Mouse (Mus musculus) testis, adult 2 months (tissue): ENCODE data around the gene Rubcnl.
A peak's percentile ranks its signal among the peaks of the same experiment; 100 is the strongest.

ENCODE experiments used
- CTCF ChIP-seq: fragments of 200-500 bp; IDR thresholded peaks from 2 replicates; pipeline ENCODE4 v1.5.1; 2012; ENCODE audit warnings: low read depth, mild to moderate bottlenecking, inconsistent platforms, low read length, moderate library complexity; ENCODE audit not compliant: control insufficient read depth, insufficient read depth, insufficient replicate concordance
- POLR2A ChIP-seq: fragments of 200-500 bp; IDR thresholded peaks from 2 replicates; pipeline ENCODE4 v1.6.1; 2012; ENCODE audit warnings: low read depth, mild to moderate bottlenecking, inconsistent platforms, low read length, moderate library complexity; ENCODE audit not compliant: control insufficient read depth

- TF ChIP-seq POLR2A, result no peak
- TF ChIP-seq CTCF, result peak; percentile 8; the same call in 1 of the 2 replicates
Measured at GRCm38 (mm10) chr14:75035431-75035830, 19.6 kb downstream of the Rubcnl start.
